Mouse (Mus musculus): ENCODE measurements around the gene Pex11a.

DNA sequence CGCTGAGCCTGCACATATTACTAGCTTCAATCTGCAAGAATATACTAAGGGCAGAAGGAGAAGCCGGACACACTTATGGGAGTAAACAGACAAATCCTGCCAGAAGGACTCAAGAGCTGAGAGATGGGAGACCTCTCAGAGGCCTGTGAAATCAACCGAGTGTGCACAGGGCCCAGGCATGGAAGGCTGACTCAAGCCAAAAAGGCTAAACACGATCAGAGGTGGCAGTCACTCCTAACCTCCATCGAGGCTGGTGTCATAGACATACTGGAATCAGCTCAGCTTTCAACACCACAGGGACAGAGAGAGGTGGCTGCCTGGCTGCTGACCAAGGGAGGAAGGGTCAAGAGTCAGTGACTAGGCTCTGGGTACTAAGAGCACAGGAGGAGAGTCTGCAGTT lies 37.7 kb downstream of the Pex11a start:
- no peak for TF ChIP-seq CTCF (IDR thresholded peaks at IDR 0.05; ENCODE audit: borderline replicate concordance, extremely low read depth, insufficient read depth, insufficient read length)
- no peak for TF ChIP-seq POLR2A (IDR thresholded peaks at IDR 0.05; ENCODE audit: borderline replicate concordance, extremely low read depth, insufficient read depth, insufficient read length, poor library complexity, severe bottlenecking)

All from brain, embryonic 14.5 days (tissue).